Mouse (Mus musculus): ENCODE data around the gene Btk.

Btk gene

GRCm38 (mm10) chrX:134582270-134582669 lies 1.1 kb downstream of the Btk start:
- in situ Hi-C loops (cut with MboI, MseI): no loop called here

- in situ Hi-C loops (cut with MboI, MseI): no loop called here
These were observed 2.7 kb downstream of the Btk start for GRCm38 (mm10) chrX:134580528-134581305.

- in situ Hi-C loops (cut with MboI, MseI): no loop called here
These were observed 5.5 kb downstream of the Btk start for GRCm38 (mm10) chrX:134577896-134578295.

- in situ Hi-C loops (cut with MboI, MseI): no loop called here
These were observed 16.7 kb downstream of the Btk start for GRCm38 (mm10) chrX:134566536-134567222.

- in situ Hi-C loops (cut with MboI, MseI): no loop called here
These were observed 19.0 kb downstream of the Btk start for GRCm38 (mm10) chrX:134564326-134564725.

- in situ Hi-C loops (cut with MboI, MseI): no loop called here
These were observed 28.9 kb downstream of the Btk start for GRCm38 (mm10) chrX:134554425-134554824.

GRCm38 (mm10) chrX:134553326-134553725 lies 30.0 kb downstream of the Btk start:
- in situ Hi-C loops (cut with MboI, MseI): no loop called here

- in situ Hi-C loops (cut with MboI, MseI): no loop called here
These were observed 32.5 kb downstream of the Btk start for GRCm38 (mm10) chrX:134550903-134551302.

GRCm38 (mm10) chrX:134547330-134547729 lies 36.0 kb downstream of the Btk start:
- in situ Hi-C loops (cut with MboI, MseI): loop anchor here in 1 of 2 experiments (10.0 kb wide), 1 partner anchor 367 kb away; no protein-coding TSS in a partner anchor

- in situ Hi-C loops (cut with MboI, MseI): loop anchor here in 1 of 2 experiments (10.0 kb wide), 1 partner anchor 373 kb away; no protein-coding TSS in a partner anchor
These were observed 41.4 kb downstream of the Btk start for GRCm38 (mm10) chrX:134541955-134542308.

GRCm38 (mm10) chrX:134541145-134541954 lies 42.0 kb downstream of the Btk start, which contains the start of gene Timm8a1:
TSS of gene Timm8a1 (minus strand) at chrX:134541865.
- in situ Hi-C loops (cut with MboI, MseI): loop anchor here in 1 of 2 experiments (10.0 kb wide), 1 partner anchor 373 kb away; no protein-coding TSS in a partner anchor

- in situ Hi-C loops (cut with MboI, MseI): loop anchor here in 1 of 2 experiments (10.0 kb wide), 1 partner anchor 374 kb away; no protein-coding TSS in a partner anchor
These were observed 42.8 kb downstream of the Btk start for GRCm38 (mm10) chrX:134540414-134541135.

GRCm38 (mm10) chrX:134539795-134540194 lies 43.6 kb downstream of the Btk start:
- in situ Hi-C loops (cut with MboI, MseI): loop anchor here in 1 of 2 experiments (10.0 kb wide), 1 partner anchor 375 kb away; no protein-coding TSS in a partner anchor

- in situ Hi-C loops (cut with MboI, MseI): no loop called here
These were observed 50.0 kb downstream of the Btk start for GRCm38 (mm10) chrX:134533346-134533745.

- in situ Hi-C loops (cut with MboI, MseI): no loop called here
These were observed 58.1 kb downstream of the Btk start for GRCm38 (mm10) chrX:134525260-134525659.

GRCm38 (mm10) chrX:134523772-134524171 lies 59.6 kb downstream of the Btk start:
- in situ Hi-C loops (cut with MboI, MseI): no loop called here

- in situ Hi-C loops (cut with MboI, MseI): no loop called here
These were observed 73.9 kb downstream of the Btk start for GRCm38 (mm10) chrX:134509473-134509872.

- in situ Hi-C loops (cut with MboI, MseI): no loop called here
These were observed 75.4 kb downstream of the Btk start for GRCm38 (mm10) chrX:134507977-134508376.

- in situ Hi-C loops (cut with MboI, MseI): no loop called here
These were observed 82.7 kb downstream of the Btk start for GRCm38 (mm10) chrX:134500651-134501050.

All from T-helper 17 cell (primary cell).